Mouse (Mus musculus) right cerebral cortex, postnatal 36 days (tissue): Measurements from ENCODE around the gene Gldc.
A peak's percentile ranks its signal among the peaks of the same experiment; 100 is the strongest.

Experiments
- DNase-seq, 2 experiments: peaks; one replicate each; pipeline ENCODE4 v3.0.0; 2022; ENCODE audit warnings: low spot score in 2 of 2, mixed read lengths in 1 of 2

The Gldc gene

GRCm38 (mm10) chr19:30158189-30158588 lies 17.0 kb downstream of the Gldc start:
- DNase-seq = no peak

DNA sequence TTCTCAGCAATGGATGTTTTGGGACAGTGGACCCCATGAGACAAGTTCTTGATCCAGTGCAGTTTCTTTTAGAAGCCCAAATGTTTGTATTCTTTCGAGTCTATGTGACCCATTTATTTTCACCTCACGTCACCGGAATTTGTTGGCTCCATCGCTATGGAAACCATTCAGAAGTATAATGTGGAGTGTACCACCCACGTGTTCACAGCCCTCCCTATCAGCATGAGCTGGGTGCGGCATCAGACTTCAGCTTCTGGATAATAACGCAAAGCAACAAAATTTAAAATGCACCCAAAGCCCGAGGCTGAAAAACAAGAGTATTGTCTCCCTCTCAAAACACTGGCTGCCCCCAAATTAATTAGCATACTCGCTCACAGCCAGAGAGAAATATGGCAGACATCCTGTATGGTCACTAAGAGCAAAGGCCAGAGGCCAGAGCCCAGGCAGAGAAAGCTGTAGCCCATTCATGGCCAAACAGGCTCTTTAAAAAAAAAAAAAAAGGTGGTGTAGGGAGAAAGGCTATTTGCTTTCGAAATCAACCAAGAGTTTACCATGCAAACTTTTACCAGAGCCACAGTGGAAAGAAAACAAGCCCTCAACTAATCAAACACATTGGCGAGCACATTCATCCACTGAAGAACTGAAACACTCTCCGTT lies 18.1 kb downstream of the Gldc start:
- DNase-seq = peak; percentile 38 to 54

DNA sequence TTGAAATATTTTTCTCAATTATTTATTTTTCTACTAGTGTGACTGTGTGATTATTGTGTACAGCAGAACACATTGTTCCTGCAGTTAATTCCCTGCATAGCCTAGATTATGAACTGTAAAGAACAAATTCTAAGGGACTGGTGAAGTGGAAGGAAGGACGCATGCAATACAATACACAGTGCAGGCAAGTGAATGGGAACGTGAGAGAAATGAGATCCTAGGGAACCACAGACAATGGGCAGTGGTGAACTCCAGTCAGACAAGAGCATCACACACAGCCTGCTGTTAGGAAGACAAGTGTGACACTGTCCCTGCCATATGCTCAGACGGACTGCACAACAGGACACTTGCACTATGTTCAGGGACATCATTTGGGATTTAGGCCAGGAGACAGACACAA lies 21.5 kb downstream of the Gldc start:
- no peak for DNase-seq

GRCm38 (mm10) chr19:30151290-30151689 lies 23.9 kb downstream of the Gldc start:
- DNase-seq = no peak

- no peak for DNase-seq
Measured at GRCm38 (mm10) chr19:30149238-30149805, 25.9 kb downstream of the Gldc start.

- no peak for DNase-seq
Measured at GRCm38 (mm10) chr19:30147306-30147705, 27.9 kb downstream of the Gldc start.

- no peak for DNase-seq
Measured at GRCm38 (mm10) chr19:30146761-30147160, 28.5 kb downstream of the Gldc start.

GRCm38 (mm10) chr19:30145106-30145505 lies 30.1 kb downstream of the Gldc start:
- no peak for DNase-seq

GRCm38 (mm10) chr19:30136308-30136707 lies 38.9 kb downstream of the Gldc start:
- DNase-seq = no peak

- no peak for DNase-seq
Measured at GRCm38 (mm10) chr19:30128177-30128576, 47.1 kb downstream of the Gldc start.

DNA sequence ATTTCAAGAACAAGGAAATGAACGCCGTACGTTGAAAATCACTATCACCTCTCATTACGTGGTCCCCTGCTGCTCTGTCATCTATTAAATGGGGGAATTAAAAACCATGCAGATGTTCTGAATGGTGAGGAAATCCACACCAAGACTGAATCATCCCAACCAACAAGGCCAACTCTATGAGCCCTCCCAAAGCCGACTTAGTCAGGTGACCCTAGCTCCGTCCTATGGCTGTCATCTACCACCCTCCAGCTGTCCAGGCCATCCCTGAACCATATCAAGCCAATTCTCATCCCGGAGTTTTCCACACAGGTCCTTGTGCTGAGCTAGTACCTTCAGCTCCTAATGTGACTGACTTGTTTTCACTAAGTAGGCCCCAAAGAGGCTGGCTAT lies 49.6 kb downstream of the Gldc start:
- DNase-seq = no peak

DNA sequence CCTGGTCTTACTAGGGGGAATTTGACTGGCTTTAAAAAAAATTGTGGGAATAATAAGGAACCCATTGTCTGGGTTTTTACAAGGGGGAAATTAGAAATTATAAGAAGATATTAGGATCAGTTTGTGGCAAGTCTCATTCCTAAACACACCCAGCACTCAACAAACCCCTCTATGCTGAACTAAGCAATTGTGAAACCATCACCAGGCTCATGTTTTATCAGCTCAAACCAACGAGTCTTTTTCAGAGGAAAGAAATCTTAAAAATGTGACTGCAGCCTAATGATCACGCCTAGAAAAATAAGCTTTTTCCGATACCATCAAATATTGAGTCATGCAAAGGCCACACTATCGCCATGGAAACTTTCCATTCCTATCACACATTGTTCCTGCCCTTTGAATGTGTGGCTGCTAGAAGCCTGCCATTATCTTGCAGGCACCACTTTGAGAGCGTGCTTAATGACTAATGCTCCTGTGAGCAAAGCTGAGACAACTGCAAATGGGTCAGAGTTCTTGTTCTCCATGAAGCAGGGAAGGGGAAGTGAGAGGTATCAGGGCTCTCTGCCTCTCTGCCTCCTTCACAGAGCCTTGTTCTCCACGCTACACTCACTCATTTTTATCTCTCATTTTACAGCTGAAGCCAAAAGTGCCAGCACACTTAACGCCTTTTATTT lies 50.1 kb downstream of the Gldc start:
- no peak for DNase-seq

DNA sequence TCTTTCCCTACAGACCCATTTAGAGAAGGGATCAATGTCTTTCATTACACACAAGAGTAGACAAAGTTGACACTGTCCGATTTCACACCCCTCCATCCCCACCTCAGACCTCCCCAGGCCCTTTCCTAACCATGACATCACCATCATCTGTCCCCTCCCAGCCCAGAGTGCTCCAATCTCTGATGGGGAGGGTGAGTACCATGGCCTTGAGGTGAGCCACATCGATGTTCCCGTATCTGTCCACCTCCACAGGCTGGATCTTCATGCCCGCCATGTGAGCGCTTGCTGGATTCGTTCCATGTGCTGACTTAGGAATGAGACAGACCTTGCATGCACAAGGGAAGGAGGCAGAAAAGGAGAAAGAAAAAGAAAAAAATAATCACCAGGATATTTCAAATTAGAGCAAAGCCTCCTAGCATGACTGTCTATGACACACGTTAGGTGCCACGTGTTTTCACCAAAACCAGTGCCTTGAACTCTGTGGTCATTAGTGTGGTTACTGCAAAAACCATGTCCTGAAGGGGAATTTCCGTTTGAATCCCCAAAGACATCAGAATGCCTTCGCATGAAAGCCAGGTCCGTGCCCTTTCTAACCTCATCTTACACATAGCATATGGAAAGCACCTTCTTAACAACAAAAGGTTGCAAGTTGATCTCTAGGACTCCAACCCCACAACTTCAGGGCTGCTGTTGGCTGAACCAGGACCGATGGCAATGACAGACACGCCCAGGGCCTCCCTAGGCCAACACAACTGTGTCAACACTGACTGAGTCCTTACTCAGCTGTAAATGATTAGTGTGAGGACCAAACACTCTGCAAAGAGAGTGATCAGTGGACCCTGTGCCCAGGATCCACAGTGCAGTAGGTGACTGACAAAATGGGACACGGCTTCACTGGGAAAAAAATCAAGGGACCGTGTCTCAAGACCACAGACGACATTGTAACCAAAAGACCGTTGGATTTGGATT lies 56.6 kb downstream of the Gldc start:
- no peak for DNase-seq

DNA sequence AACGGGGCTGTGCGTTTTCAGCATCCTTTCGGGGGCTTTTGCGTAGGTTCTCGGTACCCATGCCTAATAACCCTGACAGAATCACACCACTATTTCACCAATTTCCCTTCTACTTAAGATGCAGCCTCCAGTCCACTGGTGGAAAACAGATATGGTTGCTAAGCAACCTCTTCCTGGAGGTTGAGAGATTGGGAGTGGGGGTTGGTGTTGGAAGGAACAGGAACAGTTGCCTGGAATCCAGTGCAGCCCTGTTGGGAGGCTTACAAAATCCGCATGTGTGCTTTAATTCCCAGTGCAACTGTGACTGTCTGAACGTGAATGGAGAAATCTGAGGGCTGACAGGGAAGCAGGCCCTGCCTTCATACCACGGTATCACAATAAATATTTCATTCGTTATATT lies 57.5 kb downstream of the Gldc start:
- peak; percentile 45 to 63 for DNase-seq

- no peak for DNase-seq
Measured at GRCm38 (mm10) chr19:30117241-30117640, 58.0 kb downstream of the Gldc start.

DNA sequence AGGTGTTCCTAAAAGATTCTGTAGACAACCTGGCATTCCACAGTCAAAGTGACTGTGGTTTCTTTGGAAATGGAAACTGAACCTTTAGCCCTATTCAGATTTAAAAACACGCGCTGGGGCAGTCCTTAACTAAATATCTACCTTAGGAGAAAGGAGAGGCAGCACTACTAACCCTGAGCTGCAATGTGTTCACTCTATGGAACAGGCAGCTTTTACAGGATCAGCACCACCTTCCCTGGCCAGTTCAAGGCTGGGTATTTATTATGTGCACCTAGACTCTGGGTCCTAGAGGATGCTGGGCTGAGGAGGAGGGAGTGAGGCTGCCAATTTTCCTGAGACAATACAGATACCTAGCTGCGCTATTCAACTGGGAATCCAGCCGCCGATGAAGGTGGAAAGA lies 59.6 kb downstream of the Gldc start:
- no peak for DNase-seq

- no peak for DNase-seq
Measured at GRCm38 (mm10) chr19:30114919-30115441, 60.2 kb downstream of the Gldc start.

DNA sequence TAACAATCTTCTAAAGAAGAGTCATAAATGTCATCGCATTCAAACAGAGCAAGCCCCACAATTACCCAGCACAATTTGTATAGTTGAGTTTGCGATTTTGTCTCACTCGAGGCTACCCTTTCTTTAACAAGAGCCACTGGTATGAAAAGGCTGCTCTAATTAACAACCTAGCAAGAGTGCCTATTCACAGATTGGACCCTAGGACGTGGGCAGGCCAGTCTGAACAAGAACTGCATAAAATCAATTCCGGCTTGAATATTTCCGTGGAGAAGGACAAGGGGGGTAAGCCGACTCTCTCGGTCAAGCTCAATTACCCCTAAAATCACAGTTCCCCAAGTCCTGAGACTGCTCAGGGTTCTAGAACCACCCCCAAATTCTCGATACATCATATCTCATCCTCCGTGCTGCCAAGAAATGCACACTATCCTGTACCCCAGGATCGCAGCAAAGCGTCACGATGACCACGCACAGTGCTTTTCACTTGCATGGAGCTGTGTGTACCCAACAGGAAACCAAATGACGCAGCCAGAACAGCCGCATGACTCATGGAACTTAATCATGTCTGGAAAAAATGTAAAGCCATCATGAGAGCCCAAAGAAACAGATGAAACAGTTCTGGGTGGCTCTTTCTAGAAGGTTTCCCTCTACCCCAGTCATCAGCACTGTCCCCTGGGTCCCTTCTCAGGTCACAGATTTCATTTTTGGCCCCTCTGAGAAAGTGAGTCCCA lies 62.1 kb downstream of the Gldc start:
- peak in 1 of 2 experiments; percentile 42 for DNase-seq

GRCm38 (mm10) chr19:30111421-30111820 lies 63.8 kb downstream of the Gldc start:
- no peak for DNase-seq

- no peak for DNase-seq
Measured at GRCm38 (mm10) chr19:30109122-30109521, 66.1 kb downstream of the Gldc start.

DNA sequence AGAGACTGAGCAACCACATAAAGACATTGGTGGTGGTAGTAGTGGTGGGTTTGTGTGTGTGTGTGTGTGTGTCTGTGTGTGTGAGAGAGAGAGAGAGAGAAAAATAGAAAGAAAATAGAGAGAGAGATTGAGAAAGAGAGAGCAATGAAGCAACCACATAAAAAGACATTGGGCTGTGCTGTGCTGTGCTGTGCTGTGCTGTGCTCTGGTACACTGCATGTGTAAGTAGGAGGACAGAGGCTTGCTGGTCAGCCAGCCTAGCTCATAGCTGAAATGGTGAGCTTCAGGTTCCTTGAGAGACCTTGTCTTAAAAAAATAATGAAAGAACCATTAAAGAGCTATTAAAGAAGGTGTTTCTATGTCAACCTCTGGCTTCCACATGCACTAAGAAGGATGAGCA lies 66.6 kb downstream of the Gldc start:
- no peak for DNase-seq
